Mouse (Mus musculus): ENCODE data around the gene Pld5. TPM values are rescaled to one million over a fixed set of nuclear protein-coding genes. Genes with fewer than 3 reads are reported as not detected.
A peak's percentile ranks its signal among the peaks of the same experiment; 100 is the strongest.

The Pld5 gene
- polyA plus RNA-seq, 1 experiment from 2014 or later, result 0.79 TPM

- ATAC-seq (replicated peaks; ENCODE audit: insufficient number of reproducible peaks, insufficient read depth, low FRiP score, low read depth), result no peak
- H3K4me3 ChIP-seq, result no peak overlapping the region
- no peaks in the 10 kb centered on the region for H3K4me1 ChIP-seq (replicated peaks)
- no peak overlapping the region for H3K27ac ChIP-seq
- no peaks in the 10 kb centered on the region for H3K27me3 ChIP-seq
- no peaks in the 10 kb centered on the region for H3K9me3 ChIP-seq (replicated peaks)
- WGBS, result 58% methylated on average over 4 of the region's 4 CpGs
- no peak overlapping the region for H3K4me2 ChIP-seq
- H3K36me3 ChIP-seq, result no peaks in the 10 kb centered on the region
- H3K9ac ChIP-seq, result no peak overlapping the region
Observed at GRCm38 (mm10) chr1:175946718-175947315, 328.3 kb downstream of the Pld5 start.

- 77% methylated on average over 7 of the region's 7 CpGs for WGBS
- Histone ChIP-seq H3K9ac (no peak overlapping the region), H3K4me1 (replicated peaks) (no peaks in the 10 kb centered on the region), H3K4me2 (no peak overlapping the region), H3K9me3 (replicated peaks) (no peaks in the 10 kb centered on the region), H3K27me3 (no peaks in the 10 kb centered on the region), H3K27ac (no peak overlapping the region), H3K4me3 (no peak overlapping the region), H3K36me3 (no peaks in the 10 kb centered on the region)
- no peak for ATAC-seq (replicated peaks; ENCODE audit: insufficient number of reproducible peaks, insufficient read depth, low FRiP score, low read depth)
Observed at GRCm38 (mm10) chr1:175943168-175943567, 331.9 kb downstream of the Pld5 start.

GRCm38 (mm10) chr1:175938731-175939130 is 336.4 kb downstream of the Pld5 start:
- no peaks in the 10 kb centered on the region for H3K27me3 ChIP-seq
- WGBS, result 75% methylated on average over 3 of the region's 3 CpGs
- no peak overlapping the region for H3K27ac ChIP-seq
- no peaks in the 10 kb centered on the region for H3K4me1 ChIP-seq (replicated peaks)
- ATAC-seq (replicated peaks; ENCODE audit: insufficient number of reproducible peaks, insufficient read depth, low FRiP score, low read depth), result no peak
- no peak overlapping the region for H3K9ac ChIP-seq
- no peaks in the 10 kb centered on the region for H3K9me3 ChIP-seq (replicated peaks)
- no peaks in the 10 kb centered on the region for H3K36me3 ChIP-seq
- H3K4me3 ChIP-seq, result no peak overlapping the region
- H3K4me2 ChIP-seq, result no peak overlapping the region

- H3K4me1 ChIP-seq (replicated peaks), result no peaks in the 10 kb centered on the region
- H3K36me3 ChIP-seq, result no peaks in the 10 kb centered on the region
- no peak for ATAC-seq (replicated peaks; ENCODE audit: insufficient number of reproducible peaks, insufficient read depth, low FRiP score, low read depth)
- H3K4me2 ChIP-seq, result peak overlapping the region; percentile 57
- peak overlapping the region; percentile 42; the same call in 1 of the 2 replicates for H3K9ac ChIP-seq
- H3K4me3 ChIP-seq, result peak overlapping the region; percentile 30
- no peaks in the 10 kb centered on the region for H3K9me3 ChIP-seq (replicated peaks)
- WGBS, result 6% methylated on average over 11 of the region's 11 CpGs
- no peak overlapping the region for H3K27ac ChIP-seq
- no peaks in the 10 kb centered on the region for H3K27me3 ChIP-seq
Observed at GRCm38 (mm10) chr1:175936282-175936737, 338.8 kb downstream of the Pld5 start.

- no peak overlapping the region for H3K27ac ChIP-seq
- no peak for ATAC-seq (replicated peaks; ENCODE audit: insufficient number of reproducible peaks, insufficient read depth, low FRiP score, low read depth)
- no peaks in the 10 kb centered on the region for H3K4me1 ChIP-seq (replicated peaks)
- H3K36me3 ChIP-seq, result no peaks in the 10 kb centered on the region
- no peak overlapping the region for H3K4me2 ChIP-seq
- H3K9me3 ChIP-seq (replicated peaks), result no peaks in the 10 kb centered on the region
- H3K4me3 ChIP-seq, result no peak overlapping the region
- H3K27me3 ChIP-seq, result no peaks in the 10 kb centered on the region
- H3K9ac ChIP-seq, result no peak overlapping the region
- WGBS, result 91% methylated on average over 5 of the region's 5 CpGs
Observed at GRCm38 (mm10) chr1:175931391-175931790, 343.7 kb downstream of the Pld5 start.

GRCm38 (mm10) chr1:175923848-175924787 is 351.0 kb downstream of the Pld5 start:
- H3K27ac ChIP-seq, result no peak overlapping the region
- H3K4me1 ChIP-seq (replicated peaks), result no peaks in the 10 kb centered on the region
- ATAC-seq (replicated peaks; ENCODE audit: insufficient number of reproducible peaks, insufficient read depth, low FRiP score, low read depth), result no peak
- H3K27me3 ChIP-seq, result no peaks in the 10 kb centered on the region
- no peaks in the 10 kb centered on the region for H3K9me3 ChIP-seq (replicated peaks)
- no peak overlapping the region for H3K9ac ChIP-seq
- H3K4me3 ChIP-seq, result no peak overlapping the region
- H3K4me2 ChIP-seq, result no peak overlapping the region
- H3K36me3 ChIP-seq, result no peaks in the 10 kb centered on the region
- WGBS, result 47% methylated on average over 7 of the region's 7 CpGs

GRCm38 (mm10) chr1:175921091-175921490 is 354.0 kb downstream of the Pld5 start:
- H3K4me3 ChIP-seq, result no peak overlapping the region
- H3K9me3 ChIP-seq (replicated peaks), result no peaks in the 10 kb centered on the region
- H3K4me1 ChIP-seq (replicated peaks), result no peaks in the 10 kb centered on the region
- no peak overlapping the region for H3K27ac ChIP-seq
- no peaks in the 10 kb centered on the region for H3K36me3 ChIP-seq
- 77% methylated on average over 8 of the region's 8 CpGs for WGBS
- H3K27me3 ChIP-seq, result no peaks in the 10 kb centered on the region
- H3K9ac ChIP-seq, result no peak overlapping the region
- no peak overlapping the region for H3K4me2 ChIP-seq
- no peak; the same call in 1 of the 2 replicates for ATAC-seq (replicated peaks; ENCODE audit: insufficient number of reproducible peaks, insufficient read depth, low FRiP score, low read depth)

- H3K36me3 ChIP-seq, result no peaks in the 10 kb centered on the region
- H3K9me3 ChIP-seq (replicated peaks), result no peaks in the 10 kb centered on the region
- H3K4me3 ChIP-seq, result no peak within 1 kb of the TSS
- no peak within 1 kb of the TSS for H3K27ac ChIP-seq
- WGBS, result 83% methylated on average over 9 of the region's 9 CpGs
- H3K27me3 ChIP-seq, result no peaks in the 10 kb centered on the region
- H3K4me1 ChIP-seq (replicated peaks), result no peaks in the 10 kb centered on the region
- H3K4me2 ChIP-seq, result no peak within 1 kb of the TSS
- no peak for ATAC-seq (replicated peaks; ENCODE audit: insufficient number of reproducible peaks, insufficient read depth, low FRiP score, low read depth)
- no peak within 1 kb of the TSS for H3K9ac ChIP-seq
Observed at GRCm38 (mm10) chr1:175920029-175920428, 355.1 kb downstream of the Pld5 start, which contains the start of gene Gm38100. Gene Gm38100, plus strand, starts transcription at chr1:175920329.

GRCm38 (mm10) chr1:175913728-175914303 is 361.3 kb downstream of the Pld5 start:
- WGBS, result 60% methylated on average over 5 of the region's 5 CpGs

More at GRCm38 (mm10) chr1:175913728-175914303, 361.3 kb downstream of the Pld5 start:
- Histone ChIP-seq H3K36me3 (no peaks in the 10 kb centered on the region), H3K27me3 (no peaks in the 10 kb centered on the region), H3K4me1 (replicated peaks) (no peaks in the 10 kb centered on the region), H3K9me3 (replicated peaks) (no peaks in the 10 kb centered on the region), H3K27ac (no peak overlapping the region), H3K4me2 (no peak overlapping the region), H3K9ac (no peak overlapping the region), H3K4me3 (no peak overlapping the region)
- no peak for ATAC-seq (replicated peaks; ENCODE audit: insufficient number of reproducible peaks, insufficient read depth, low FRiP score, low read depth)
